Mouse (Mus musculus): ENCODE data around the gene Dennd2a. TPM values are rescaled to one million over a fixed set of nuclear protein-coding genes. Genes with fewer than 3 reads are reported as not detected.

The Dennd2a gene
- polyA plus RNA-seq, 1 experiment from 2014 or later, result 12.6 TPM

GRCm38 (mm10) chr6:39429007-39429788 lies 128.5 kb downstream of the Dennd2a start:
- DNase-seq (ENCODE audit: low spot score), result no peak
- no peaks in the 10 kb centered on the region for H3K27me3 ChIP-seq (replicated peaks; ENCODE audit: control insufficient read depth, insufficient read depth, low read length)
- 54% methylated on average over 6 of the region's 6 CpGs for WGBS
- no peaks in the 10 kb centered on the region for H3K9me3 ChIP-seq (ENCODE audit: control insufficient read depth, low read length)
- H3K27ac ChIP-seq (ENCODE audit: low read depth, low read length), result peak overlapping the region; percentile 35
- H3K4me3 ChIP-seq (ENCODE audit: low read depth, low read length), result no peak overlapping the region
- peak overlapping the region; percentile 14 for H3K4me2 ChIP-seq
- peak; percentile 63 for ATAC-seq (replicated peaks; ENCODE audit: low FRiP score)
- H3K9ac ChIP-seq (ENCODE audit: low read depth, low read length), result no peak overlapping the region; the same call in 1 of the 2 replicates
- peaks cover 18% of the 10 kb centered on the region for H3K4me1 ChIP-seq (replicated peaks; ENCODE audit: control insufficient read depth, insufficient read depth, low read length)
- H3K36me3 ChIP-seq (ENCODE audit: control insufficient read depth, insufficient read depth, low read length), result no peaks in the 10 kb centered on the region

GRCm38 (mm10) chr6:39427276-39428003 lies 130.2 kb downstream of the Dennd2a start:
- Histone ChIP-seq H3K4me3 (ENCODE audit: low read depth, low read length) (no peak overlapping the region), H3K9me3 (ENCODE audit: control insufficient read depth, low read length) (no peaks in the 10 kb centered on the region), H3K4me1 (replicated peaks; ENCODE audit: control insufficient read depth, insufficient read depth, low read length) (peaks cover 25% of the 10 kb centered on the region), H3K27me3 (replicated peaks; ENCODE audit: control insufficient read depth, insufficient read depth, low read length) (no peaks in the 10 kb centered on the region), H3K27ac (ENCODE audit: low read depth, low read length) (no peak overlapping the region), H3K36me3 (ENCODE audit: control insufficient read depth, insufficient read depth, low read length) (no peaks in the 10 kb centered on the region), H3K4me2 (no peak overlapping the region), H3K9ac (ENCODE audit: low read depth, low read length) (no peak overlapping the region)
- 73% methylated on average over 4 of the region's 4 CpGs for WGBS
- DNase-seq (ENCODE audit: low spot score), result no peak
- no peak for ATAC-seq (replicated peaks; ENCODE audit: low FRiP score)

GRCm38 (mm10) chr6:39426725-39427124 lies 130.9 kb downstream of the Dennd2a start:
- 88% methylated on average over 4 of the region's 4 CpGs for WGBS
- no peak overlapping the region for H3K9ac ChIP-seq (ENCODE audit: low read depth, low read length)
- H3K27ac ChIP-seq (ENCODE audit: low read depth, low read length), result no peak overlapping the region
- no peaks in the 10 kb centered on the region for H3K36me3 ChIP-seq (ENCODE audit: control insufficient read depth, insufficient read depth, low read length)
- H3K4me1 ChIP-seq (replicated peaks; ENCODE audit: control insufficient read depth, insufficient read depth, low read length), result peaks cover 25% of the 10 kb centered on the region
- no peak overlapping the region for H3K4me3 ChIP-seq (ENCODE audit: low read depth, low read length)
- DNase-seq (ENCODE audit: low spot score) (no peak), ATAC-seq (replicated peaks; ENCODE audit: low FRiP score) (no peak)
- H3K27me3 ChIP-seq (replicated peaks; ENCODE audit: control insufficient read depth, insufficient read depth, low read length), result peaks cover 2% of the 10 kb centered on the region; the same call in 1 of the 2 replicates
- H3K4me2 ChIP-seq, result no peak overlapping the region
- no peaks in the 10 kb centered on the region for H3K9me3 ChIP-seq (ENCODE audit: control insufficient read depth, low read length)

- DNase-seq (ENCODE audit: low spot score) (no peak), ATAC-seq (replicated peaks; ENCODE audit: low FRiP score) (no peak; the same call in 1 of the 2 replicates)
- Histone ChIP-seq H3K9ac (ENCODE audit: low read depth, low read length) (no peak overlapping the region), H3K4me2 (no peak overlapping the region), H3K27me3 (replicated peaks; ENCODE audit: control insufficient read depth, insufficient read depth, low read length) (peaks cover 5% of the 10 kb centered on the region; the same call in 1 of the 2 replicates), H3K4me3 (ENCODE audit: low read depth, low read length) (no peak overlapping the region), H3K4me1 (replicated peaks; ENCODE audit: control insufficient read depth, insufficient read depth, low read length) (peaks cover 25% of the 10 kb centered on the region), H3K36me3 (ENCODE audit: control insufficient read depth, insufficient read depth, low read length) (no peaks in the 10 kb centered on the region), H3K27ac (ENCODE audit: low read depth, low read length) (no peak overlapping the region), H3K9me3 (ENCODE audit: control insufficient read depth, low read length) (no peaks in the 10 kb centered on the region)
- 54% methylated on average over 2 of the region's 2 CpGs for WGBS
These were observed 132.5 kb downstream of the Dennd2a start for GRCm38 (mm10) chr6:39425181-39425580.

- ATAC-seq (replicated peaks; ENCODE audit: low FRiP score) (no peak), DNase-seq (ENCODE audit: low spot score) (no peak)
- Histone ChIP-seq H3K4me3 (ENCODE audit: low read depth, low read length) (no peak overlapping the region), H3K4me2 (no peak overlapping the region), H3K4me1 (replicated peaks; ENCODE audit: control insufficient read depth, insufficient read depth, low read length) (peaks cover 17% of the 10 kb centered on the region), H3K27me3 (replicated peaks; ENCODE audit: control insufficient read depth, insufficient read depth, low read length) (peaks cover 5% of the 10 kb centered on the region; the same call in 1 of the 2 replicates), H3K36me3 (ENCODE audit: control insufficient read depth, insufficient read depth, low read length) (no peaks in the 10 kb centered on the region), H3K9me3 (ENCODE audit: control insufficient read depth, low read length) (no peaks in the 10 kb centered on the region), H3K27ac (ENCODE audit: low read depth, low read length) (no peak overlapping the region), H3K9ac (ENCODE audit: low read depth, low read length) (no peak overlapping the region)
- 74% methylated on average over 7 of the region's 7 CpGs for WGBS
These were observed 134.0 kb downstream of the Dennd2a start for GRCm38 (mm10) chr6:39423686-39424085.

- no peaks in the 10 kb centered on the region for H3K36me3 ChIP-seq (ENCODE audit: control insufficient read depth, insufficient read depth, low read length)
- peak overlapping the region; percentile 38 for H3K27ac ChIP-seq (ENCODE audit: low read depth, low read length)
- H3K4me1 ChIP-seq (replicated peaks; ENCODE audit: control insufficient read depth, insufficient read depth, low read length), result peaks cover 16% of the 10 kb centered on the region
- no peak overlapping the region for H3K4me3 ChIP-seq (ENCODE audit: low read depth, low read length)
- WGBS, result 51% methylated on average over 6 of the region's 6 CpGs
- H3K4me2 ChIP-seq, result no peak overlapping the region
- peaks cover 5% of the 10 kb centered on the region; the same call in 1 of the 2 replicates for H3K27me3 ChIP-seq (replicated peaks; ENCODE audit: control insufficient read depth, insufficient read depth, low read length)
- no peak for DNase-seq (ENCODE audit: low spot score)
- no peaks in the 10 kb centered on the region for H3K9me3 ChIP-seq (ENCODE audit: control insufficient read depth, low read length)
- no peak for ATAC-seq (replicated peaks; ENCODE audit: low FRiP score)
- no peak overlapping the region for H3K9ac ChIP-seq (ENCODE audit: low read depth, low read length)
These were observed 134.5 kb downstream of the Dennd2a start for GRCm38 (mm10) chr6:39423130-39423551.

GRCm38 (mm10) chr6:39420867-39421266 lies 136.8 kb downstream of the Dennd2a start:
- no peak for DNase-seq (ENCODE audit: low spot score)
- no peak overlapping the region for H3K9ac ChIP-seq (ENCODE audit: low read depth, low read length)
- WGBS, result 38% methylated on average over 4 of the region's 4 CpGs

GRCm38 (mm10) chr6:39419851-39420721 lies 137.6 kb downstream of the Dennd2a start, which contains the start of gene Mkrn1:
Mkrn1 (minus strand) TSS chr6:39420462.
- ATAC-seq (replicated peaks; ENCODE audit: low FRiP score), result peak; percentile 82

More at GRCm38 (mm10) chr6:39420867-39421266, 136.8 kb downstream of the Dennd2a start:
- H3K9me3 ChIP-seq (ENCODE audit: control insufficient read depth, low read length), result no peaks in the 10 kb centered on the region
- no peaks in the 10 kb centered on the region for H3K36me3 ChIP-seq (ENCODE audit: control insufficient read depth, insufficient read depth, low read length)
- 0 out of 2 replicates have a peak overlapping the region, but pooled peaks have one; percentile 98 for H3K4me3 ChIP-seq (ENCODE audit: low read depth, low read length)
- ATAC-seq (replicated peaks; ENCODE audit: low FRiP score), result no peak
- H3K4me2 ChIP-seq, result peak overlapping the region; percentile 85; the same call in 1 of the 2 replicates
- no peak overlapping the region for H3K27ac ChIP-seq (ENCODE audit: low read depth, low read length)
- H3K4me1 ChIP-seq (replicated peaks; ENCODE audit: control insufficient read depth, insufficient read depth, low read length), result peaks cover 16% of the 10 kb centered on the region
- H3K27me3 ChIP-seq (replicated peaks; ENCODE audit: control insufficient read depth, insufficient read depth, low read length), result peaks cover 10% of the 10 kb centered on the region; the same call in 1 of the 2 replicates

More at GRCm38 (mm10) chr6:39419851-39420721, 137.6 kb downstream of the Dennd2a start, which contains the start of gene Mkrn1:
- H3K36me3 ChIP-seq (ENCODE audit: control insufficient read depth, insufficient read depth, low read length), result no peaks in the 10 kb centered on the region
- H3K27ac ChIP-seq (ENCODE audit: low read depth, low read length), result peak within 1 kb of the TSS; percentile 62
- peaks cover 13% of the 10 kb centered on the region for H3K4me1 ChIP-seq (replicated peaks; ENCODE audit: control insufficient read depth, insufficient read depth, low read length)
- H3K9ac ChIP-seq (ENCODE audit: low read depth, low read length), result peak within 1 kb of the TSS; percentile 92
- H3K9me3 ChIP-seq (ENCODE audit: control insufficient read depth, low read length), result no peaks in the 10 kb centered on the region
- H3K4me3 ChIP-seq (ENCODE audit: low read depth, low read length), result peak within 1 kb of the TSS; percentile 98
- WGBS, result under 1% methylated on average over 81 of the region's 82 CpGs
- peak; percentile 86 for DNase-seq (ENCODE audit: low spot score)
- peak within 1 kb of the TSS; percentile 85 for H3K4me2 ChIP-seq
- H3K27me3 ChIP-seq (replicated peaks; ENCODE audit: control insufficient read depth, insufficient read depth, low read length), result peaks cover 10% of the 10 kb centered on the region; the same call in 1 of the 2 replicates
